Mouse (Mus musculus) intestine, embryonic 14.5 days (tissue): ENCODE results near the gene Cacna2d3. TPM values are rescaled to one million over a fixed set of nuclear protein-coding genes. Genes with fewer than 3 reads are reported as not detected.

ENCODE experiments used
- ATAC-seq: fragments of 200-750 bp; cut with Nextera tagmentation; replicated peaks from 2 replicates; pipeline ENCODE4 v1.8.0; 2017; ENCODE audit warnings: low read depth, moderate number of reproducible peaks, moderate TSS enrichment, moderate library complexity; ENCODE audit not compliant: low FRiP score, low TSS enrichment
- DNase-seq: peaks from one replicate; pipeline ENCODE4 v3.0.0-alpha.2; 2018; ENCODE audit warnings: low spot score
- H3K27ac ChIP-seq: fragments of 300-500 bp; sonication (generic); 2 replicates; pipeline ENCODE4 v1.5.1; 2014; ENCODE audit warnings: low read depth, mild to moderate bottlenecking, control low read depth
- H3K27me3 ChIP-seq: fragments of 300-500 bp; sonication (generic); replicated peaks from 2 replicates; pipeline ENCODE4 v1.6.1; 2014; ENCODE audit warnings: low read length, control low read depth; ENCODE audit not compliant: control insufficient read depth, insufficient read depth
- H3K36me3 ChIP-seq: fragments of 300-500 bp; sonication (generic); 2 replicates; pipeline ENCODE4 v1.6.1; 2014; ENCODE audit warnings: low read length, control low read depth; ENCODE audit not compliant: control insufficient read depth, insufficient read depth
- H3K4me1 ChIP-seq: fragments of 300-500 bp; sonication (generic); replicated peaks from 2 replicates; pipeline ENCODE4 v1.6.1; 2014; ENCODE audit warnings: low read length, control low read depth, mixed read lengths; ENCODE audit not compliant: control insufficient read depth, insufficient read depth
- H3K4me2 ChIP-seq: fragments of 300-500 bp; sonication (generic); 2 replicates; pipeline ENCODE4 v1.6.1; 2014; ENCODE audit warnings: low read length
- H3K4me3 ChIP-seq: fragments of 300-500 bp; sonication (generic); 2 replicates; pipeline ENCODE4 v1.5.1; 2014; ENCODE audit warnings: low read depth, low read length, control low read depth, mixed read lengths
- H3K9ac ChIP-seq: fragments of 300-500 bp; sonication (generic); 2 replicates; pipeline ENCODE4 v1.6.1; 2014; ENCODE audit warnings: mild to moderate bottlenecking, low read length
- H3K9me3 ChIP-seq: fragments of 300-500 bp; sonication (generic); 2 replicates; pipeline ENCODE4 v1.6.1; 2016; ENCODE audit warnings: low read length, control low read depth; ENCODE audit not compliant: control insufficient read depth
- WGBS: fragments of 180-500 bp; shearing (Covaris S2); extraction: QIAGEN DNeasy Blood & Tissue Kit; methylation state at CpG from one replicate; pipeline ENCODE4 v1.1.7; 2014; 5-methylcytosine and 5-hydroxymethylcytosine counted together
- polyA plus RNA-seq: library from polyadenylated mRNA; unstranded; fragments of >200 nt; fragmentation: Nextera tagmentation; extraction: Ambion mirVana; gene quantifications from 2 replicates; pipeline ENCODE4 v1.2.1, GENCODE M21; 2014

Cacna2d3 gene
- polyA plus RNA-seq, 1 experiment from 2014 or later, result 2.2 TPM

DNA sequence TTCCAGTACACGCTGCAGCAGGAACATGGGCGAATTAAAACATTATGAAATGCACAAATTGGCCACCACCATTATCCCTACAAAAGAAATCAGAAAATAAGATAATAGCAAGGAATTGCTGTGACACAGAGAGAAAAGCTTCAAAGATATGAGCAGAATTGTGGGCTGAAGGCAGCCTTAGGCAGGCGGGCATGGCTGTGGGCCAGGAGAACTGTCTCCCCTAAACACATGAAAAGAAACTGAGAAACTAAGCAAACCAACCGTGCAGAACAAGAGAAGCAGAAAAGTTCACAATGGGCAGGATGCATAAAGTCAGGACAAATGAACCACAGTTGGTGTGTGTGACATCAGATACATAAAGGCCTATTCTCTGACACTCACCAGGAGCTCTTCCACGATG, 51.8 kb downstream of the Cacna2d3 start:
- no peaks in the 10 kb centered on the region for H3K27me3 ChIP-seq
- H3K36me3 ChIP-seq, result no peaks in the 10 kb centered on the region
- no peak for ATAC-seq
- no peak overlapping the region for H3K4me2 ChIP-seq
- no peaks in the 10 kb centered on the region for H3K4me1 ChIP-seq
- no peak for DNase-seq
- no peak overlapping the region for H3K9ac ChIP-seq
- no peaks in the 10 kb centered on the region for H3K9me3 ChIP-seq
- WGBS, result 68% methylated on average over 5 of the region's 5 CpGs
- no peak overlapping the region for H3K4me3 ChIP-seq
- no peak overlapping the region for H3K27ac ChIP-seq

DNA sequence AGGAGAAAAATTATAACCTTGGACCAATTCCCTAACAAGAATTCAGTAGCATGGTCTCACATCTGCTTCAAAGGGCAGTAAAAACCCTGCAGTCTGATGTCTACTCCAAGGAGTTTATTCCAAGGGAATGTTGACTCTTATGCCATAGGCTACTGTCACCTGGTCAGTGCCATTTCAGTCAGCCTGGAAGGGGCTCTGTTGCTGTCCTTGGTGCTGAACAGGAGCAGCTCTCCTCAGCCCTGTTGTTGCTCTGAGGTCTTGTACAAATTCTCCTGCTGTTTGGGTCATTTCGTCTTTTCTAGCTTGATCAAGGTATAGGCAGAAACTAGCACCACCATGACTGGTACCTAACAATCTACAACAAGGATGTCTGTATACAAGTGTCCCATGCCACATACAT, 64.7 kb downstream of the Cacna2d3 start:
- Histone ChIP-seq H3K27ac (no peak overlapping the region), H3K27me3 (no peaks in the 10 kb centered on the region), H3K4me1 (no peaks in the 10 kb centered on the region), H3K4me2 (no peak overlapping the region), H3K36me3 (no peaks in the 10 kb centered on the region), H3K9me3 (no peaks in the 10 kb centered on the region), H3K4me3 (no peak overlapping the region), H3K9ac (no peak overlapping the region)
- peak; percentile 70 for DNase-seq
- no peak for ATAC-seq
- WGBS, result 26% methylated on average over 1 of the region's 1 CpGs

DNA sequence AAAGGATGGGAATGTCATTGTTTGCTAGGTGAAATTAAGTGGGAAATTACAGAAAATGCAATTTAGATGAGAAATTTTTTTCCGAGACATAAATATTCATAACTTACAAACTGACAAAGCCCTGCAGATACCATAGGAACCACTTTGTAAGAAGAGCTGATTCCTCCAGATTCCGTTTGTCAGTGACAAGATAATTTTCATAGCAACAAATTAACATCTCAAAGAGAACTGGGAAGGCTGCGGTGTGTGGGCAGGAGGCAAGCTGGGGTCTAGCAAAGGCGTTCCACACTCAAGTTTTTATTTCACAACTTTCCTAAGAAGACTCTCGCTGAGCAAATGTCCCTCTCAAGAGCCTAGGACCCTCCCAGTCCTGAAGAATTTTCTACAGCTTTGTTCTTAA, 71.1 kb downstream of the Cacna2d3 start:
- no peak for ATAC-seq
- no peak overlapping the region for H3K9ac ChIP-seq
- no peaks in the 10 kb centered on the region for H3K9me3 ChIP-seq
- H3K27me3 ChIP-seq, result no peaks in the 10 kb centered on the region
- H3K36me3 ChIP-seq, result no peaks in the 10 kb centered on the region
- no peak overlapping the region for H3K4me3 ChIP-seq
- DNase-seq, result no peak
- H3K4me2 ChIP-seq, result no peak overlapping the region
- 77% methylated on average over 5 of the region's 5 CpGs for WGBS
- H3K27ac ChIP-seq, result no peak overlapping the region
- no peaks in the 10 kb centered on the region for H3K4me1 ChIP-seq

DNA sequence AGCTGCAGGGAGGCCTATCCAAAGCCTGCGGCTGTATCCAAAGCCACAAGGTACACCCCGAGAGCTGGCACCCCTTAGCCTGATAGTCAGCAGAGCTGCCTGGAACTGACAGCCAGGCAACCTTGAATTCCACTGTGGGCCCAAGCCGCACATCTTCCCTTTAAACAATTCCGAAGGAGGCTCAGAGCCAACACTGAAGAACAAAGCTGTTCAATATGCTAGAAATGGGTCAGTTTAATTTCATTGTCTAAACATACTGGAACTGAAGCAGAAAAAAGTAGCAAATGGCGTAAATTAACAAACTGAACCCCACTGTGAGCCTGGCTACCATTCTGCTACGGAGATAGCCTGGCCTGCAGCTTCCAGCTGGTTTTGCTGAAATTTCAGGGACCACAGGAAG, 72.9 kb downstream of the Cacna2d3 start:
- H3K27me3 ChIP-seq, result no peaks in the 10 kb centered on the region
- no peak for ATAC-seq

DNA sequence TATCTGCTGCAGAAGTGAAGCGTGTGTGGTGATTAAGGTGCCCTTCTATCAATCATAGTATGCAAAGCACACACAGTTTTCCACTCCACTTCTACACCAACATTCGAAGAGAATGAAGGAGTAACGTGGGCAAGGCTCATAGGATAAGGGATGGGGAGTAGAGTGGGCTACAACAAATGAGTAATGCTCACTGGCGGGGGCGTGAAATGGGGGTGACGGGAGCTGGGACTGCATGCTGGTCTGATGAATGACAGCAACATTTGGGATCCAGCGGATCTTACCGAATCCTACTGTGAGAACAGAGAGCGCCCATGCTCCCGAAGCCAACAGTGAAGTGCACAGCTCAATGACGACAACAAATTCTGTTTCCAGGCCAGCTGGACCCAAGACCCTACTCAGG, 76.2 kb downstream of the Cacna2d3 start:
- Histone ChIP-seq H3K9ac (no peak overlapping the region), H3K4me2 (no peak overlapping the region), H3K27me3 (no peaks in the 10 kb centered on the region), H3K27ac (no peak overlapping the region), H3K4me3 (no peak overlapping the region), H3K36me3 (no peaks in the 10 kb centered on the region), H3K4me1 (no peaks in the 10 kb centered on the region), H3K9me3 (no peaks in the 10 kb centered on the region)
- no peak for DNase-seq
- 79% methylated on average over 11 of the region's 11 CpGs for WGBS
- no peak for ATAC-seq

More for the DNA sequence above, 72.9 kb downstream of the Cacna2d3 start:
- H3K9ac ChIP-seq, result no peak overlapping the region
- no peak overlapping the region for H3K27ac ChIP-seq
- H3K9me3 ChIP-seq, result no peaks in the 10 kb centered on the region
- H3K4me2 ChIP-seq, result no peak overlapping the region
- H3K4me3 ChIP-seq, result no peak overlapping the region
- H3K36me3 ChIP-seq, result no peaks in the 10 kb centered on the region
- DNase-seq, result no peak
- H3K4me1 ChIP-seq, result no peaks in the 10 kb centered on the region
- WGBS, result 64% methylated on average over 6 of the region's 6 CpGs

DNA sequence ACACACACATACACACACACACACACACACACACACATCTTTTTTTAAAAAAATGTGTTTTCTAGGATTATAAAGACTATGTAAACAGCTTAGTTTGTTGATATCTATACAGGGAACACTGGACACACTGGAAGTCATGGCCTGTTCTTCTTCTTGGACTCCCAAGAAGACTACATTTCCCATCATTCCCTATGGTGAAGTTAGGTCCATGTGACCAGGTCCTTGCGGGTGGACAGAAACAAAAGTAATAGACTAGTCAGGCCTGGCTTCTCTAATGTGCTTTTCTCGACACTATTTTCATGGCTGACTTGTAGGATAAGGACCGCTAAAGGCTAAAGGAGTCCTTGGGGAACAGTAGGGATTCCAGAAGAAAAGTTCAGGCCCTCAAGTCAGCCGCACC, 78.4 kb downstream of the Cacna2d3 start:
- H3K36me3 ChIP-seq, result no peaks in the 10 kb centered on the region
- H3K4me3 ChIP-seq, result no peak overlapping the region
- ATAC-seq (no peak), DNase-seq (no peak)
- H3K27me3 ChIP-seq, result no peaks in the 10 kb centered on the region
- H3K27ac ChIP-seq, result no peak overlapping the region
- H3K9me3 ChIP-seq, result no peaks in the 10 kb centered on the region
- H3K9ac ChIP-seq, result no peak overlapping the region
- WGBS, result 82% methylated on average over 4 of the region's 4 CpGs
- H3K4me2 ChIP-seq, result no peak overlapping the region
- H3K4me1 ChIP-seq, result no peaks in the 10 kb centered on the region

DNA sequence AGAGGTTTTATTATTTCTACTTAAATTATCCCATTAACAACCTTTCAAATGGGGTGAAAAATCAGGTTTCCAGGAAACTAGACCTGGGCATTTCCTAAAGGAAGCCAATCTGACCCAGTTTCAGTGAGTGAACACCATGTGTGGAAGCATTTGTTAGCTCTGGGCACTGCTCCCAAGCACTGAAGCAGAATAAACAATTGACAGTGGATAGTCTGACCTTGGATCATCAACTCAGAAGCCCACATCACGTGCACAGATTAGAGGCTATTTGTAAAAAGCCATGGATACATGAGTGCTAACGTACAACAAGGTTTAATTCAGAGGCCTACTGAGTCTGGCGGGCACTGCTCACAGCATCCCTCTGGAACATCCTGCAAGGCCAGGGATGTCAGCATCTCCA, 82.4 kb downstream of the Cacna2d3 start:
- H3K4me1 ChIP-seq, result no peaks in the 10 kb centered on the region
- H3K36me3 ChIP-seq, result no peaks in the 10 kb centered on the region
- DNase-seq (no peak), ATAC-seq (no peak)
- no peak overlapping the region for H3K4me2 ChIP-seq
- H3K9ac ChIP-seq, result no peak overlapping the region
- no peaks in the 10 kb centered on the region for H3K27me3 ChIP-seq
- no peaks in the 10 kb centered on the region for H3K9me3 ChIP-seq
- no peak overlapping the region for H3K4me3 ChIP-seq
- WGBS, result 52% methylated on average over 3 of the region's 3 CpGs
- H3K27ac ChIP-seq, result no peak overlapping the region

DNA sequence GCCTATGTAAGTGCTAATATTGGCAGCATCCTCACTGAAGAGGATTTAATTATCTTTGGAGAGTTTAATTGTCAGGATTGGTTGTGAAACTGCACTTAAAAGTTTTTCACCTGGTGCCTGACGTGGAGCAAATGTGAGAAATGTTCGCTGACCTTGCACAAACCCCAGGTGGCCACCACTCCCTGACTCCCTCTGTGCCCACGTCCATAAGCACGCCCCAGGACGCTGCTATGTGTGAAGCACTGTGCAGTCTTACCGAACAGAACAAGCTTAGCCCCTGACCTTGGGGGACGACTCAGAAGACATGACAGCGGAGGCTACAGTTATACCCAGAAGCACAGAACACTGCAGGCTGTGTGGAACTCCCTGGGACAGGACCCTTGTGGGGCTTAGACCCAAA, 93.5 kb downstream of the Cacna2d3 start:
- no peak for DNase-seq
- WGBS, result 71% methylated on average over 8 of the region's 8 CpGs
- Histone ChIP-seq H3K4me2 (no peak overlapping the region), H3K9me3 (no peaks in the 10 kb centered on the region), H3K36me3 (no peaks in the 10 kb centered on the region), H3K27me3 (no peaks in the 10 kb centered on the region), H3K9ac (no peak overlapping the region), H3K4me1 (no peaks in the 10 kb centered on the region), H3K4me3 (no peak overlapping the region), H3K27ac (no peak overlapping the region)
- ATAC-seq, result no peak

DNA sequence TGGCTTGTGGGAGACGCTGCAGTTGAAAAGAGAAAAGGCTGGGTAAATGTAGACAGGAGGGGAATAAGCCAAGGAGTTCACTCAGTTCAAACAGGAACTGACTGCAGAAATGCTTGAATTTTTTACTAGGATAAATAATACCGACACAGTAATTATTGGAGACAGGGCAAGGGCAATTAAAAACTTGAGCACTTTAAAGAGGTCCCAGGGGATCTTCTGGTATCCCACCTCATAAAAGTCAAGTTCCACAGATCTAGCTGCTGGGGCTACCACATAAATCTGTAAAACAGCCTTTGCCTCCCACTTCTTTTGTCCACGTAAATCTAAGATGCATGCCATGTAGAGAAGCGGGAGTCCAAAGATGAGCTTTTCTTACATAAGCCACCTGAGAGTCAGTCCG, 109.2 kb downstream of the Cacna2d3 start:
- no peak overlapping the region for H3K9ac ChIP-seq
- no peak overlapping the region for H3K27ac ChIP-seq
- no peaks in the 10 kb centered on the region for H3K4me1 ChIP-seq
- H3K9me3 ChIP-seq, result no peaks in the 10 kb centered on the region
- no peaks in the 10 kb centered on the region for H3K27me3 ChIP-seq
- H3K4me3 ChIP-seq, result no peak overlapping the region
- H3K36me3 ChIP-seq, result no peaks in the 10 kb centered on the region
- ATAC-seq, result no peak
- 66% methylated on average over 5 of the region's 5 CpGs for WGBS
- H3K4me2 ChIP-seq, result no peak overlapping the region
- no peak for DNase-seq
